In genomic region chr4:88928341-88929102, GRCm38 (mm10) we compare ENCODE assay signal across 22 mouse cellular contexts. TPM values are rescaled to one million over a fixed set of nuclear protein-coding genes. Genes with fewer than 3 reads are reported as not detected.
DNase-seq lines count a peak whose midpoint lies in the region; ATAC-seq and TF ChIP-seq lines count a peak whose summit lies in the region.
"Had no signal": no experiment of that assay in that cellular context is flagged by ENCODE, and none has a peak within 500 bp of the region (broad histone marks: within the 10 kb centered on the region; RNA-seq: fewer than 3 reads in every experiment).

No protein-coding gene starts in this region.

- no peak overlapping the region for H3K4me3 ChIP-seq in heart, embryonic 15.5 days
- no peak overlapping the region for H3K4me3 ChIP-seq in heart, embryonic 10.5 days
- no peak overlapping the region for H3K4me3 ChIP-seq in intestine, postnatal 0 days (ENCODE audit: low read depth, low read length)
- H3K4me3 ChIP-seq in hindbrain, embryonic 12.5 days: no peak overlapping the region
- H3K4me3 ChIP-seq in limb, embryonic 10.5 days: no peak overlapping the region
- H3K4me3 ChIP-seq: erythroblast, embryonic 14.5 days; gastrocnemius, adult 2 months; neural tube, embryonic 15.5 days had no signal

- no peaks in the 10 kb centered on the region for H3K27me3 ChIP-seq in heart, embryonic 15.5 days
- H3K27me3 ChIP-seq in heart, embryonic 10.5 days (ENCODE audit: insufficient read depth, poor library complexity, severe bottlenecking): no peaks in the 10 kb centered on the region
- H3K27me3 ChIP-seq in intestine, postnatal 0 days (replicated peaks; ENCODE audit: control insufficient read depth, insufficient read depth, low read length): no peaks in the 10 kb centered on the region
- H3K27me3 ChIP-seq in hindbrain, embryonic 12.5 days: no peaks in the 10 kb centered on the region
- no peaks in the 10 kb centered on the region for H3K27me3 ChIP-seq in limb, embryonic 10.5 days (ENCODE audit: low read depth, poor library complexity, severe bottlenecking)
- H3K27me3 ChIP-seq: CH12.LX; neural tube, embryonic 15.5 days had no signal

- TF ChIP-seq CTCF in intestine, postnatal 0 days (IDR thresholded peaks at IDR 0.05; ENCODE audit: low read depth): no peak

- no peak for DNase-seq in heart, embryonic 10.5 days (ENCODE audit: low spot score)
- peak; percentile 85 for DNase-seq in 416B (ENCODE audit: low read depth)
- peak; percentile 89 for DNase-seq in NIH3T3 (ENCODE audit: low read depth)
- no peak for DNase-seq in limb, embryonic 10.5 days (ENCODE audit: low spot score)
- DNase-seq: cerebellum, adult 11 months; cerebellum, postnatal 25 days; gastrocnemius, adult 2 months; heart, adult 11 months; heart, postnatal 14 days; layer of hippocampus, postnatal 36 days; left cerebral cortex, postnatal 4 days; lung, postnatal 4 days; thymus, postnatal 36 days had no signal

- no peak overlapping the region for H3K4me2 ChIP-seq in heart, embryonic 15.5 days
- H3K4me2 ChIP-seq in intestine, postnatal 0 days (replicated peaks; ENCODE audit: low read depth): no peak overlapping the region; the same call in 1 of the 2 replicates
- no peak overlapping the region for H3K4me2 ChIP-seq in hindbrain, embryonic 12.5 days (replicated peaks)
- H3K4me2 ChIP-seq: midbrain, embryonic 11.5 days; neural tube, embryonic 15.5 days had no signal

- 27% methylated on average over 4 of the region's 4 CpGs for WGBS in heart, embryonic 15.5 days
- 53% methylated on average over 4 of the region's 4 CpGs for WGBS in heart, embryonic 10.5 days
- WGBS in intestine, postnatal 0 days: 29% methylated on average over 4 of the region's 4 CpGs
- WGBS in hindbrain, embryonic 12.5 days: 88% methylated on average over 4 of the region's 4 CpGs
- WGBS in limb, embryonic 10.5 days: 69% methylated on average over 4 of the region's 4 CpGs

- no peaks in the 10 kb centered on the region for H3K9me3 ChIP-seq in heart, embryonic 15.5 days (replicated peaks)
- H3K9me3 ChIP-seq in heart, embryonic 10.5 days: no peaks in the 10 kb centered on the region
- no peaks in the 10 kb centered on the region for H3K9me3 ChIP-seq in intestine, postnatal 0 days (ENCODE audit: control insufficient read depth)
- no peaks in the 10 kb centered on the region; the same call in 1 of the 2 replicates for H3K9me3 ChIP-seq in hindbrain, embryonic 12.5 days (replicated peaks)
- no peaks in the 10 kb centered on the region for H3K9me3 ChIP-seq in limb, embryonic 10.5 days (replicated peaks)
- H3K9me3 ChIP-seq: neural tube, embryonic 15.5 days had no signal

- H3K27ac ChIP-seq in heart, embryonic 15.5 days: peak overlapping the region; percentile 58
- no peak overlapping the region; the same call in 1 of the 2 replicates for H3K27ac ChIP-seq in heart, embryonic 10.5 days
- peak overlapping the region; percentile 9; the same call in 1 of the 2 replicates for H3K27ac ChIP-seq in intestine, postnatal 0 days (ENCODE audit: low read depth, low read length)
- no peak overlapping the region for H3K27ac ChIP-seq in hindbrain, embryonic 12.5 days
- H3K27ac ChIP-seq in limb, embryonic 10.5 days: no peak overlapping the region
- H3K27ac ChIP-seq: gastrocnemius, adult 2 months; liver, embryonic 14.5 days; neural tube, embryonic 15.5 days had no signal

- H3K4me1 ChIP-seq in heart, embryonic 15.5 days (replicated peaks): peaks cover 11% of the 10 kb centered on the region; the same call in 1 of the 2 replicates
- 0 out of 2 replicates have a peak, but pooled peaks cover 3% of the 10 kb centered on the region for H3K4me1 ChIP-seq in heart, embryonic 10.5 days
- H3K4me1 ChIP-seq in intestine, postnatal 0 days (replicated peaks; ENCODE audit: control insufficient read depth, insufficient read depth, low read length): peaks cover 3% of the 10 kb centered on the region; the same call in 1 of the 2 replicates
- no peaks in the 10 kb centered on the region for H3K4me1 ChIP-seq in hindbrain, embryonic 12.5 days
- no peaks in the 10 kb centered on the region for H3K4me1 ChIP-seq in limb, embryonic 10.5 days
- H3K4me1 ChIP-seq: neural tube, embryonic 15.5 days had no signal

- no peaks in the 10 kb centered on the region for H3K36me3 ChIP-seq in heart, embryonic 15.5 days
- no peaks in the 10 kb centered on the region for H3K36me3 ChIP-seq in heart, embryonic 10.5 days
- H3K36me3 ChIP-seq in intestine, postnatal 0 days (ENCODE audit: control insufficient read depth, insufficient read depth): no peaks in the 10 kb centered on the region
- no peaks in the 10 kb centered on the region for H3K36me3 ChIP-seq in hindbrain, embryonic 12.5 days
- H3K36me3 ChIP-seq in limb, embryonic 10.5 days: no peaks in the 10 kb centered on the region
- H3K36me3 ChIP-seq: neural tube, embryonic 15.5 days had no signal

- no peak overlapping the region for H3K9ac ChIP-seq in heart, embryonic 15.5 days
- no peak overlapping the region for H3K9ac ChIP-seq in intestine, postnatal 0 days (ENCODE audit: low read depth, low read length)
- H3K9ac ChIP-seq in hindbrain, embryonic 12.5 days: no peak overlapping the region
- H3K9ac ChIP-seq: liver, embryonic 14.5 days; neural tube, embryonic 15.5 days had no signal

- ATAC-seq in heart, embryonic 15.5 days (replicated peaks; ENCODE audit: insufficient number of reproducible peaks, insufficient read depth, low FRiP score, low read depth): no peak
- peak; percentile 41 for ATAC-seq in intestine, postnatal 0 days
- ATAC-seq in hindbrain, embryonic 12.5 days (ENCODE audit: low FRiP score): no peak

RNA-seq across cellular contexts. Expression of gene Ifne, which starts 48.5 kb away (rescaled TPM):
- polyA plus RNA-seq in heart, embryonic 15.5 days (2015; fragmentation: Nextera tagmentation; extraction: Ambion mirVana): not detected in 2 replicates
- not detected in 2 replicates for polyA plus RNA-seq in heart, embryonic 10.5 days (2016; fragmentation: Nextera tagmentation; extraction: Ambion mirVana)
- polyA plus RNA-seq in intestine, postnatal 0 days (2015; fragmentation: Nextera tagmentation; extraction: Ambion mirVana): not detected in 2 replicates
- not detected in 2 replicates for polyA plus RNA-seq in hindbrain, embryonic 12.5 days (2016; fragmentation: Nextera tagmentation; extraction: Ambion mirVana)
- not detected in 2 replicates for polyA plus RNA-seq in limb, embryonic 10.5 days (2016; fragmentation: Nextera tagmentation; extraction: Ambion mirVana)
- polyA plus RNA-seq: erythroblast, embryonic 14.5 days; kidney, embryonic 14.5 days; liver, embryonic 14.5 days; midbrain, embryonic 11.5 days; neural tube, embryonic 15.5 days had no signal

Comparison
In these comparisons a context has a peak if more than half of its experiments do, and no peak if none do; other contexts are left out.
1. H3K27ac ChIP-seq: peak in heart, embryonic 15.5 days (single experiment) and intestine, postnatal 0 days (single experiment); none in heart, embryonic 10.5 days (single experiment), hindbrain, embryonic 12.5 days (single experiment) and limb, embryonic 10.5 days (single experiment).
2. DNase-seq: peak in 416B (single experiment) and NIH3T3 (single experiment); none in heart, embryonic 10.5 days (single experiment) and limb, embryonic 10.5 days (single experiment).